Mouse (Mus musculus) erythroblast, embryonic 14.5 days (primary cell): ENCODE data around the gene Nemp1.

ENCODE experiments used
- GATA1 ChIP-seq: IDR thresholded peaks from 2 replicates; pipeline ENCODE4 v1.6.1; 2012; ENCODE audit warnings: low read length, inconsistent platforms, mixed read lengths
- TAL1 ChIP-seq: IDR thresholded peaks from 3 replicates; pipeline ENCODE4 v1.6.1; 2012; ENCODE audit warnings: low read length, inconsistent platforms, mixed read lengths

- TF ChIP-seq TAL1 (no peak), GATA1 (no peak)
Measured at GRCm38 (mm10) chr10:127652906-127653638, 13.6 kb upstream of the Nemp1 start.
